Mouse (Mus musculus): ENCODE data around the gene Rab33a. TPM values are rescaled to one million over a fixed set of nuclear protein-coding genes. Genes with fewer than 3 reads are reported as not detected.
A peak's percentile ranks its signal among the peaks of the same experiment; 100 is the strongest.

The Rab33a gene
- total RNA-seq (2014; fragmentation: Nextera tagmentation) (0.63 TPM in 1 of 2 replicates, not detected in the other), total RNA-seq (2017) (0.29 TPM in 1 of 2 replicates, not detected in the other), polyA plus RNA-seq (2012) (0.08 and 0.13 TPM in 2 replicates)

DNA sequence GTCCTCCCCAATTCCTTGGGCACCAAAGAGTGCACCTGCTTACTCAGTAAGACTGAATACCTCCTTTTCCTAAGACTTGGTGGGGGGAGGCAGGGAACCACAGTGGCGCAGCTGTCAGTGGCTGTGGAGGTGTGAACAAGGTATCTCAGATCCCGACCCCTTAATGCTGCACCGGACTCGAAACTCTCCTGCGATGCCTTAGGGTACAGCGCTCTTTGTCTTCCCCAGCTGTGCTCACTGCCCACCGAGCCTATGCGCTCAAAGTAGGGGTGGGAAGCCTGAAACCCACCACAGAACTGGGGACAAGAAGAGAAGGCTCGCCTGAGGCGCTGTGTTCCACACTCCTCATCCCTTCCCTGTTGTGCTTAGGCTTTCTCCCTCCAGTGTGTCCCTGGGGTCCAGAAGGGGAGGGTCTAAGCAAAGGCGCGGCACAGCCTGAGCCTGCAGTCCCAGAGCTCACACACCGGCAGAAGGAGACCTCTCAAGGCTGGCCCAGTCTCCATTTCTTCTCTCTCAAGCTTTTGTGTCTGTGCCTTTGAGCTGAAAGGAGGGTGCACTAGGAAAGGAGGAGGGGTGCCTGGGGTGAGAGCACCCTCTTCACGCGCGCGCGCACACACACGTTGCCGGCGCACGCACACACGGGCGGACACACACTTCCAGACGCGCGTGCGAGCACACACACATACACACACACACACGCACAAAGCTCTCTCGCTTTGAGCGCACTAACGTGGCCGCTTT is at the start of gene Rab33a:
TSS of gene Rab33a (plus strand) at position 478 of the 741 bp plus-strand sequence.
- ATAC-seq (ENCODE audit: extremely low read depth, insufficient number of reproducible peaks, low FRiP score, poor library complexity, severe bottlenecking) (no peak), DNase-seq (ENCODE audit: low spot score) (no peak)
- peaks cover 26% of the 10 kb centered on the region for H3K27me3 ChIP-seq (ENCODE audit: insufficient read depth, low read length)
- no peaks in the 10 kb centered on the region for H3K36me3 ChIP-seq (replicated peaks)
- TF ChIP-seq POLR2AphosphoS5 (IDR thresholded peaks at IDR 0.05; ENCODE audit: insufficient replicate concordance, low read depth, low read length) = no peak
- no peaks in the 10 kb centered on the region for H3K9me3 ChIP-seq (replicated peaks)
- H3K4me3 ChIP-seq (ENCODE audit: low read depth, low read length) = no peak within 1 kb of the TSS
- peaks cover 3% of the 10 kb centered on the region; the same call in 1 of the 2 replicates for H3K4me1 ChIP-seq (ENCODE audit: insufficient read depth, low read depth, low read length)

DNA sequence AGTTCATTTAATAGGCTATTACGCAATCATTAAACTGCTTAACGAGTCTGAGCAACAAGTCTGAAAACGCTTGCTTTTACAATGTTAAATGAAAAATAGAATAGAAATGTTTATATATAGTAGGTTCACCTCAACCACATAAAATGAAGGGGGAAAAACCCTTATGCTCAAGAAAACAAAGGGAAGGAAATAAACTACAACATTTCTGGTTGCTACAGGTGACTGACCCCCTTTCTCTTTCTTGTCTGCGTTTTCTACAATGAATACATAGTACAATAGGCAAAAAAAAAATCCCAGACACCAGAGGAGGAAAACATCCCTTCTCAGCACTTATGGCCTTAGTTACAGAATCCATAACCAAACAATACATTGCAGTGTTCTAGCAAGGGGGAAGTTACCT is 38.0 kb upstream of the Rab33a start:
- DNase-seq (ENCODE audit: low spot score) = no peak
- Histone ChIP-seq H3K9me3 (replicated peaks) (no peaks in the 10 kb centered on the region), H3K27me3 (ENCODE audit: insufficient read depth, low read length) (no peaks in the 10 kb centered on the region), H3K4me1 (ENCODE audit: insufficient read depth, low read depth, low read length) (no peaks in the 10 kb centered on the region), H3K4me3 (ENCODE audit: low read depth, low read length) (no peak overlapping the region), H3K36me3 (replicated peaks) (peaks cover 80% of the 10 kb centered on the region)
- TF ChIP-seq GATA2 (IDR thresholded peaks at IDR 0.05; ENCODE audit: borderline replicate concordance, low read depth, low read length) = no peak
- no peak for TF ChIP-seq GATA1 (IDR thresholded peaks at IDR 0.05; ENCODE audit: borderline replicate concordance, low read length)
- TF ChIP-seq TAL1 (conservative IDR thresholded peaks at IDR 0.05; ENCODE audit: low read depth, low read length) = no peak
- TF ChIP-seq POLR2AphosphoS5 (IDR thresholded peaks at IDR 0.05; ENCODE audit: insufficient replicate concordance, low read depth, low read length) = no peak
- no peak for TF ChIP-seq CTCF (IDR thresholded peaks at IDR 0.05; ENCODE audit: low read depth, low read length)
- ATAC-seq (ENCODE audit: extremely low read depth, insufficient number of reproducible peaks, low FRiP score, poor library complexity, severe bottlenecking) = no peak

DNA sequence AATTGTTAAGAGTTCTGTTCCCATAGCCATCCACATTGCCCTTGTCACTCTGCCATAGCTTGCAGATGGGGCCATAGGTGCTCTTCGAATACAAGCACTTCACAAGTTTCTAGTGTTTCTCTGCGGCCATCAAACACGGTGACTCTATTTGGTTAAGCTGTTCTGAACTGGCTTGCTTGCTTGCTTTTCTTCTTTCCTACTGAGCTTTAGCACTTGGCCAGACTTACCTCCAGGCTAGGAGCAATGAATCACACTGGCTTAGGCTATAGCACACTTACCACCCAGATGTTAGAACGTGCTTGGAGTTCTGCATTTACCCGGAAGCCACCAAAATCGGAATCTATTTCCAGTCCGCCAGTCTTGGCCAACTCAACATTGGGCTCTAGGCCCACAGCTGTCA is 37.4 kb upstream of the Rab33a start:
- ATAC-seq (ENCODE audit: extremely low read depth, insufficient number of reproducible peaks, low FRiP score, poor library complexity, severe bottlenecking) = no peak
- TF ChIP-seq POLR2AphosphoS5 (IDR thresholded peaks at IDR 0.05; ENCODE audit: insufficient replicate concordance, low read depth, low read length) = no peak
- no peak for TF ChIP-seq GATA1 (IDR thresholded peaks at IDR 0.05; ENCODE audit: borderline replicate concordance, low read length)
- no peak for TF ChIP-seq TAL1 (conservative IDR thresholded peaks at IDR 0.05; ENCODE audit: low read depth, low read length)
- no peak for TF ChIP-seq CTCF (IDR thresholded peaks at IDR 0.05; ENCODE audit: low read depth, low read length)
- no peak for TF ChIP-seq GATA2 (IDR thresholded peaks at IDR 0.05; ENCODE audit: borderline replicate concordance, low read depth, low read length)
- H3K4me3 ChIP-seq (ENCODE audit: low read depth, low read length) = no peak overlapping the region
- H3K4me1 ChIP-seq (ENCODE audit: insufficient read depth, low read depth, low read length) = no peaks in the 10 kb centered on the region
- no peak for DNase-seq (ENCODE audit: low spot score)
- no peaks in the 10 kb centered on the region for H3K9me3 ChIP-seq (replicated peaks)
- H3K27me3 ChIP-seq (ENCODE audit: insufficient read depth, low read length) = no peaks in the 10 kb centered on the region
- peaks cover 77% of the 10 kb centered on the region for H3K36me3 ChIP-seq (replicated peaks)

GRCm38 (mm10) chrX:48493763-48494162 is 25.3 kb upstream of the Rab33a start:
- H3K9me3 ChIP-seq (replicated peaks) = no peaks in the 10 kb centered on the region
- no peaks in the 10 kb centered on the region for H3K27me3 ChIP-seq (ENCODE audit: insufficient read depth, low read length)
- TF ChIP-seq CTCF (IDR thresholded peaks at IDR 0.05; ENCODE audit: low read depth, low read length) (no peak), POLR2AphosphoS5 (IDR thresholded peaks at IDR 0.05; ENCODE audit: insufficient replicate concordance, low read depth, low read length) (no peak), GATA2 (IDR thresholded peaks at IDR 0.05; ENCODE audit: borderline replicate concordance, low read depth, low read length) (no peak), GATA1 (IDR thresholded peaks at IDR 0.05; ENCODE audit: borderline replicate concordance, low read length) (no peak), TAL1 (conservative IDR thresholded peaks at IDR 0.05; ENCODE audit: low read depth, low read length) (no peak)
- H3K4me3 ChIP-seq (ENCODE audit: low read depth, low read length) = no peak overlapping the region
- H3K36me3 ChIP-seq (replicated peaks) = peaks cover 79% of the 10 kb centered on the region
- no peaks in the 10 kb centered on the region for H3K4me1 ChIP-seq (ENCODE audit: insufficient read depth, low read depth, low read length)
- ATAC-seq (ENCODE audit: extremely low read depth, insufficient number of reproducible peaks, low FRiP score, poor library complexity, severe bottlenecking) = no peak
- DNase-seq (ENCODE audit: low spot score) = no peak

DNA sequence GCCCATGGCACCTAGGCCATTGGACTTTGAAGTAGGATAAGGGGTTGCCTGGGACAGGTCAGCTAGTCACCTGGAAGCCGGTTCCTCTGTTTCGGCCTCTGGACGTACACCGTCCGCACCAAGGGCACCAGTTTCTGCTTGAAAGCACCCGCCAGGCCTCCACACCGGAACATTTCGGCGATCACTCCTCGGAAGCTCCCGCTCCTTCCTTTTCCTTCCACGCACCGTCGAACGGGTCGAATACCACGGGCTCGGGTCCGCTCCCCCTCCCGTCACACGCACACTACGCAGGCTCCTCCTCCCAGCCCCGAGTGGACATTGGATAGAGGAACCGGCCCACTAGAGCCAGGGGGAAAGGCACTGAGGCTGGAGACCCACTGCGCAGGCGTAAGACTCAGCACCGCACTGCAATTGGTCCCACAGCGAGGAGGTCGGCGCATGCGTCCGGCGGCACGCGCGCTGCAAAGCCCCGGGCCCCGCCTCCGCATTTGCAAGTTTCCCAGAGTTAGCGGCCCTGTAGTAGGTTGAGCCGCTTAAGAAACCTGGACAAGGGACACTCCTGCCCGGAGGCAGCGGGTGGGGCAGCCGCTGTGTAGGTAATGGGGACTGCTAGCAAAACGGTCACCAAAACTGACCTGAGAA is 5.8 kb upstream of the Rab33a start, which contains the start of gene Aifm1:
TSS of gene Aifm1 (minus strand) at position 398 of the 642 bp plus-strand sequence.
- no peaks in the 10 kb centered on the region for H3K27me3 ChIP-seq (ENCODE audit: insufficient read depth, low read length)
- H3K4me1 ChIP-seq (ENCODE audit: insufficient read depth, low read depth, low read length) = peaks cover 3% of the 10 kb centered on the region; the same call in 1 of the 2 replicates
- no peaks in the 10 kb centered on the region for H3K9me3 ChIP-seq (replicated peaks)
- peaks cover 11% of the 10 kb centered on the region for H3K36me3 ChIP-seq (replicated peaks)
- H3K4me3 ChIP-seq (ENCODE audit: low read depth, low read length) = peak within 1 kb of the TSS; percentile 78
- TF ChIP-seq GATA1 (IDR thresholded peaks at IDR 0.05; ENCODE audit: borderline replicate concordance, low read length) = no peak
- TF ChIP-seq POLR2AphosphoS5 (IDR thresholded peaks at IDR 0.05; ENCODE audit: insufficient replicate concordance, low read depth, low read length) = no peak
- TF ChIP-seq TAL1 (conservative IDR thresholded peaks at IDR 0.05; ENCODE audit: low read depth, low read length) = no peak
- TF ChIP-seq GATA2 (IDR thresholded peaks at IDR 0.05; ENCODE audit: borderline replicate concordance, low read depth, low read length) = no peak
- ATAC-seq (ENCODE audit: extremely low read depth, insufficient number of reproducible peaks, low FRiP score, poor library complexity, severe bottlenecking) (peak; percentile 91), DNase-seq (ENCODE audit: low spot score) (peak; percentile 76)

DNA sequence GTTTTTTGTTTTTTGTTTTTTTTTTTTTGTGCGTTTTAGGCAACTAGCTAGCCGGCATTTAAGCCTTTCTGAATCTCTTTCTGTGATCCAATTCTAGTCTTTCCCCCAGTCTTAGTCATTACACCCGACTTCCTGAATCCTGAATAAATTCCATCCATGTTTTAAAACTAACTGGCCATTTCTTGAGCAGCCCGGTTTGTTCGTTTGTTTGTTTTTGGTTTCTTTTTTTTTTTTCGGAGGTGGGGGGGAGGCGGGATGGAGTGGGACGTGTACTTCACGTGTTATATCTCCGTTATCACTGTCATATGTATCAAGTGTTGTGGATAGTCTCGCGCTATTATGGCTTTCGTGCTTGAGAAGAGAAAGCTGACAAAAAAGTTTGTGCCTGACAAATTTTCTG is 5.3 kb upstream of the Rab33a start:
- no peak for TF ChIP-seq TAL1 (conservative IDR thresholded peaks at IDR 0.05; ENCODE audit: low read depth, low read length)
- no peak for TF ChIP-seq POLR2AphosphoS5 (IDR thresholded peaks at IDR 0.05; ENCODE audit: insufficient replicate concordance, low read depth, low read length)
- TF ChIP-seq GATA2 (IDR thresholded peaks at IDR 0.05; ENCODE audit: borderline replicate concordance, low read depth, low read length) = no peak
- no peak for TF ChIP-seq GATA1 (IDR thresholded peaks at IDR 0.05; ENCODE audit: borderline replicate concordance, low read length)
- TF ChIP-seq CTCF (IDR thresholded peaks at IDR 0.05; ENCODE audit: low read depth, low read length) = no peak
- H3K27me3 ChIP-seq (ENCODE audit: insufficient read depth, low read length) = peaks cover 4% of the 10 kb centered on the region; the same call in 1 of the 2 replicates
- H3K4me1 ChIP-seq (ENCODE audit: insufficient read depth, low read depth, low read length) = peaks cover 3% of the 10 kb centered on the region; the same call in 1 of the 2 replicates
- DNase-seq (ENCODE audit: low spot score) (peak; percentile 6), ATAC-seq (ENCODE audit: extremely low read depth, insufficient number of reproducible peaks, low FRiP score, poor library complexity, severe bottlenecking) (0 out of 2 replicates have a peak, but pooled peaks have one; percentile 50)
- H3K4me3 ChIP-seq (ENCODE audit: low read depth, low read length) = peak overlapping the region; percentile 78
- H3K36me3 ChIP-seq (replicated peaks) = peaks cover 8% of the 10 kb centered on the region
- no peaks in the 10 kb centered on the region for H3K9me3 ChIP-seq (replicated peaks)

Measured in G1E (cell line).